Mouse (Mus musculus): ENCODE data around the gene Lmnb2. TPM values are rescaled to one million over a fixed set of nuclear protein-coding genes. Genes with fewer than 3 reads are reported as not detected.

Gene Lmnb2
- total RNA-seq, 2 experiments from 2014 or later, result 20.8 to 21.9 TPM

- peak; percentile 92 for TF ChIP-seq CTCF (conservative IDR thresholded peaks at IDR 0.05)
- Histone ChIP-seq H3K4me3 (no peak overlapping the region), H3K27ac (peak overlapping the region; percentile 18; the same call in 1 of the 2 replicates)
- peak in 1 of 2 experiments; percentile 72 for DNase-seq (ENCODE audit: low spot score in 2 of 2)
Observed at GRCm38 (mm10) chr10:80955536-80955935, 37.5 kb upstream of the Lmnb2 start.

GRCm38 (mm10) chr10:80954843-80955242 lies 36.8 kb upstream of the Lmnb2 start:
- DNase-seq (ENCODE audit: low spot score in 2 of 2), result no peak
- TF ChIP-seq CTCF (conservative IDR thresholded peaks at IDR 0.05), result no peak
- no peak overlapping the region for H3K27ac ChIP-seq
- no peak overlapping the region for H3K4me3 ChIP-seq

GRCm38 (mm10) chr10:80954415-80954814 lies 36.4 kb upstream of the Lmnb2 start:
- H3K27ac ChIP-seq, result no peak overlapping the region; the same call in 1 of the 2 replicates
- no peak overlapping the region for H3K4me3 ChIP-seq
- no peak for DNase-seq (ENCODE audit: low spot score in 2 of 2)
- no peak for TF ChIP-seq CTCF (conservative IDR thresholded peaks at IDR 0.05)

GRCm38 (mm10) chr10:80952449-80952848 lies 34.4 kb upstream of the Lmnb2 start:
- Histone ChIP-seq H3K27ac (no peak overlapping the region), H3K4me3 (no peak overlapping the region)
- TF ChIP-seq CTCF (conservative IDR thresholded peaks at IDR 0.05), result no peak
- DNase-seq (ENCODE audit: low spot score in 2 of 2), result no peak

GRCm38 (mm10) chr10:80951761-80952390 lies 33.8 kb upstream of the Lmnb2 start:
- no peak for TF ChIP-seq CTCF (conservative IDR thresholded peaks at IDR 0.05)
- Histone ChIP-seq H3K27ac (no peak overlapping the region), H3K4me3 (no peak overlapping the region)
- DNase-seq (ENCODE audit: low spot score in 2 of 2), result no peak

- Histone ChIP-seq H3K27ac (no peak overlapping the region), H3K4me3 (no peak overlapping the region)
- no peak for TF ChIP-seq CTCF (conservative IDR thresholded peaks at IDR 0.05)
- DNase-seq (ENCODE audit: low spot score in 2 of 2), result no peak
Observed at GRCm38 (mm10) chr10:80950314-80950713, 32.3 kb upstream of the Lmnb2 start.

- Histone ChIP-seq H3K4me3 (no peak overlapping the region), H3K27ac (no peak overlapping the region)
- no peak for TF ChIP-seq CTCF (conservative IDR thresholded peaks at IDR 0.05)
- no peak for DNase-seq (ENCODE audit: low spot score in 2 of 2)
Observed at GRCm38 (mm10) chr10:80949081-80949480, 31.0 kb upstream of the Lmnb2 start.

- Histone ChIP-seq H3K27ac (no peak overlapping the region), H3K4me3 (no peak overlapping the region)
- DNase-seq (ENCODE audit: low spot score in 2 of 2), result no peak
- TF ChIP-seq CTCF (conservative IDR thresholded peaks at IDR 0.05), result no peak
Observed at GRCm38 (mm10) chr10:80948570-80948969, 30.5 kb upstream of the Lmnb2 start.

GRCm38 (mm10) chr10:80947802-80948201 lies 29.8 kb upstream of the Lmnb2 start:
- DNase-seq (ENCODE audit: low spot score in 2 of 2), result no peak
- no peak overlapping the region for H3K27ac ChIP-seq
- no peak for TF ChIP-seq CTCF (conservative IDR thresholded peaks at IDR 0.05)
- H3K4me3 ChIP-seq, result no peak overlapping the region

GRCm38 (mm10) chr10:80946684-80947437 lies 28.8 kb upstream of the Lmnb2 start:
- TF ChIP-seq CTCF (conservative IDR thresholded peaks at IDR 0.05), result peak; percentile 73
- Histone ChIP-seq H3K4me3 (no peak overlapping the region), H3K27ac (no peak overlapping the region)
- no peak for DNase-seq (ENCODE audit: low spot score in 2 of 2)

GRCm38 (mm10) chr10:80944231-80944630 lies 26.2 kb upstream of the Lmnb2 start:
- no peak for DNase-seq (ENCODE audit: low spot score in 2 of 2)
- Histone ChIP-seq H3K4me3 (no peak overlapping the region), H3K27ac (no peak overlapping the region)
- no peak for TF ChIP-seq CTCF (conservative IDR thresholded peaks at IDR 0.05)

- no peak overlapping the region for H3K27ac ChIP-seq
- no peak for TF ChIP-seq CTCF (conservative IDR thresholded peaks at IDR 0.05)
- no peak overlapping the region for H3K4me3 ChIP-seq
- no peak for DNase-seq (ENCODE audit: low spot score in 2 of 2)
Observed at GRCm38 (mm10) chr10:80943701-80944100, 25.7 kb upstream of the Lmnb2 start.

- TF ChIP-seq CTCF (conservative IDR thresholded peaks at IDR 0.05), result no peak
- no peak for DNase-seq (ENCODE audit: low spot score in 2 of 2)
- Histone ChIP-seq H3K4me3 (no peak overlapping the region), H3K27ac (no peak overlapping the region)
Observed at GRCm38 (mm10) chr10:80942919-80943318, 24.9 kb upstream of the Lmnb2 start.

- DNase-seq (ENCODE audit: low spot score in 2 of 2), result no peak
- no peak overlapping the region for H3K4me3 ChIP-seq
- TF ChIP-seq CTCF (conservative IDR thresholded peaks at IDR 0.05), result no peak
- H3K27ac ChIP-seq, result peak overlapping the region; percentile 1; the same call in 1 of the 2 replicates
Observed at GRCm38 (mm10) chr10:80940988-80941347, 22.9 kb upstream of the Lmnb2 start.
